Mouse (Mus musculus): ENCODE measurements around the gene Vps4a.

Vps4a gene

GRCm38 (mm10) chr8:107048061-107048941, 17.3 kb downstream of the Vps4a start, which contains the start of gene Pdf:
Pdf (minus strand) TSS chr8:107048614.
- DNase-seq (ENCODE audit: low spot score in 2 of 2) = peak; percentile 67 to 76

- no peak for DNase-seq (ENCODE audit: low spot score in 2 of 2)
Measured at GRCm38 (mm10) chr8:107049480-107049879, 18.5 kb downstream of the Vps4a start.

GRCm38 (mm10) chr8:107052046-107052445, 21.0 kb downstream of the Vps4a start:
- no peak for DNase-seq (ENCODE audit: low spot score in 2 of 2)

- DNase-seq (ENCODE audit: low spot score in 2 of 2) = peak; percentile 89 to 90
Measured at GRCm38 (mm10) chr8:107056076-107056972, 25.3 kb downstream of the Vps4a start, which contains the start of the genes Cog8 and Nip7. Cog8 (minus strand) TSS chr8:107056689. Nip7 (plus strand) TSS chr8:107056877.

- DNase-seq (ENCODE audit: low spot score in 2 of 2) = no peak
Measured at GRCm38 (mm10) chr8:107056973-107057369, 25.9 kb downstream of the Vps4a start.

GRCm38 (mm10) chr8:107062613-107063012, 31.6 kb downstream of the Vps4a start:
- no peak for DNase-seq (ENCODE audit: low spot score in 2 of 2)

- DNase-seq (ENCODE audit: low spot score in 2 of 2) = no peak
Measured at GRCm38 (mm10) chr8:107065511-107066496, 34.8 kb downstream of the Vps4a start, which contains the start of gene Tmed6. Tmed6 (minus strand) TSS chr8:107065644.

- DNase-seq (ENCODE audit: low spot score in 2 of 2) = no peak
Measured at GRCm38 (mm10) chr8:107073706-107074105, 42.7 kb downstream of the Vps4a start.

- no peak for DNase-seq (ENCODE audit: low spot score in 2 of 2)
Measured at GRCm38 (mm10) chr8:107074128-107074527, 43.1 kb downstream of the Vps4a start.

- no peak for DNase-seq (ENCODE audit: low spot score in 2 of 2)
Measured at GRCm38 (mm10) chr8:107076239-107076888, 45.3 kb downstream of the Vps4a start.

- DNase-seq (ENCODE audit: low spot score in 2 of 2) = peak in 1 of 2 experiments; percentile 23
Measured at GRCm38 (mm10) chr8:107085358-107085757, 54.3 kb downstream of the Vps4a start.

GRCm38 (mm10) chr8:107086018-107086417, 55.0 kb downstream of the Vps4a start:
- DNase-seq (ENCODE audit: low spot score in 2 of 2) = no peak

GRCm38 (mm10) chr8:107088526-107089063, 57.6 kb downstream of the Vps4a start:
- no peak for DNase-seq (ENCODE audit: low spot score in 2 of 2)

GRCm38 (mm10) chr8:107090531-107090930, 59.5 kb downstream of the Vps4a start:
- no peak for DNase-seq (ENCODE audit: low spot score in 2 of 2)
